Mouse (Mus musculus): ENCODE results near the gene Prtg.

Gene Prtg

GRCm38 (mm10) chr9:72889777-72890176 is 83.1 kb downstream of the Prtg start:
- H3K36me3 ChIP-seq (ENCODE audit: control insufficient read depth, insufficient read depth, low read length, poor library complexity, severe bottlenecking): no peaks in the 10 kb centered on the region
- peak; percentile 12 for DNase-seq (ENCODE audit: low read depth, low spot score)
- no peaks in the 10 kb centered on the region for H3K27me3 ChIP-seq (ENCODE audit: control insufficient read depth, insufficient read depth, low read length, poor library complexity, severe bottlenecking)

DNA sequence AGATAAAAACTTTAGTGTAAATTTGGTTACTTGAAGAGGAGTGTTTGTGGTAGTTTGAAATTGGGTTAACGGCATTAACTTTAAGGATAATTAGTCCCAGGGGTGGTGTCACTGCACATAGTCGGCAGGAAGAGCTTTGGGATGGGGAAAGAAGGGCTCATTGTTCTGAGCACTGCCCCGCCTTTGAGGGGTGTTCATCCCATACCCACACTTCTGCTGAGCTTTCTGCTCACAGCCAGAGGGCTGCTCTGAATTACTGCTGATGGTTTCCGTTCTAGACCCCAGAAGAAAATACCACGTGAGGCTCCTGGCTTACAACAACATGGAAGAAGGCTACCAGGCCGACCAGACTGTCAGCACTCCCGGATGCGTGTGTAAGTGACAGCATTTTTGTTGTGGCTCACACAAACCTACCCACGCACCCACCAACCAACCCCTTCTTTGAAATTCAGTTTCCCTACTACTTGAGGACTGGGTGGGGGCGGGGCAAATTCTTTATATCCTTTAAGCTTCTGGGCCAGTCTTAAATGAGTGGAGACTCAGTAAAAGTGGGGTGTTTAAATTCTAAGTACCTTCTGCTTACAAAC is 83.9 kb downstream of the Prtg start:
- Histone ChIP-seq H3K27me3 (ENCODE audit: control insufficient read depth, insufficient read depth, low read length, poor library complexity, severe bottlenecking) (no peaks in the 10 kb centered on the region), H3K36me3 (ENCODE audit: control insufficient read depth, insufficient read depth, low read length, poor library complexity, severe bottlenecking) (no peaks in the 10 kb centered on the region)
- DNase-seq (ENCODE audit: low read depth, low spot score): no peak

GRCm38 (mm10) chr9:72892761-72893160 is 86.1 kb downstream of the Prtg start:
- no peaks in the 10 kb centered on the region for H3K36me3 ChIP-seq (ENCODE audit: control insufficient read depth, insufficient read depth, low read length, poor library complexity, severe bottlenecking)
- H3K27me3 ChIP-seq (ENCODE audit: control insufficient read depth, insufficient read depth, low read length, poor library complexity, severe bottlenecking): no peaks in the 10 kb centered on the region
- DNase-seq (ENCODE audit: low read depth, low spot score): no peak

DNA sequence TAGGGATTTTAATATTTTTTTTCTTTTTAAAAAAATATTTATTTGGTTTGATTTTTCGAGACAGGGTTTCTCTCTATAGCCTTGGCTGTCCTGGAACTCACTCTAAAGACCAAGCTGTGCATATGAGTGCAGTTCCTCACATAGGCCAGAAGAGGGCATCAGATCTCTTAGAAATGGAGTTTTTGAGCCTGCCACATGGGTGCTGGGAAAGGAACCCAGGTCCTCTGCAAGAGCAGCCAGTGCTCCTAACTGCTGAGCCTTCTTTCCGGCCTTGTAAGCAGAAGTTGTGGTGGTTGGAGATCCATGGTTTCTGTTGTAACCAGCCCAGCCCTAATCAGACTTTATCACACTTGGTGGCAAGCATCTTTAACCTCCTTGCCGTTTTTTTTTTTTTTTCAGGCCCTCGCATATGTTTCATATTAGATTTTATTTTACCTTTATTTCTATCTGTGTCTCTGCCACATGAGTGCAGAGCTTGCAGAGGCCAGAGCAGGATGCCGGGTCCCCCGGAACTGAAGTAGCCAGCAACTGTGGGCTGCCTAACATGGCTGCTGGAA is 88.2 kb downstream of the Prtg start:
- H3K27me3 ChIP-seq (ENCODE audit: control insufficient read depth, insufficient read depth, low read length, poor library complexity, severe bottlenecking): no peaks in the 10 kb centered on the region
- no peak for DNase-seq (ENCODE audit: low read depth, low spot score)
- no peaks in the 10 kb centered on the region for H3K36me3 ChIP-seq (ENCODE audit: control insufficient read depth, insufficient read depth, low read length, poor library complexity, severe bottlenecking)

GRCm38 (mm10) chr9:72902057-72902456 is 95.4 kb downstream of the Prtg start:
- Histone ChIP-seq H3K27me3 (ENCODE audit: control insufficient read depth, insufficient read depth, low read length, poor library complexity, severe bottlenecking) (no peaks in the 10 kb centered on the region), H3K36me3 (ENCODE audit: control insufficient read depth, insufficient read depth, low read length, poor library complexity, severe bottlenecking) (no peaks in the 10 kb centered on the region)
- DNase-seq (ENCODE audit: low read depth, low spot score): no peak

DNA sequence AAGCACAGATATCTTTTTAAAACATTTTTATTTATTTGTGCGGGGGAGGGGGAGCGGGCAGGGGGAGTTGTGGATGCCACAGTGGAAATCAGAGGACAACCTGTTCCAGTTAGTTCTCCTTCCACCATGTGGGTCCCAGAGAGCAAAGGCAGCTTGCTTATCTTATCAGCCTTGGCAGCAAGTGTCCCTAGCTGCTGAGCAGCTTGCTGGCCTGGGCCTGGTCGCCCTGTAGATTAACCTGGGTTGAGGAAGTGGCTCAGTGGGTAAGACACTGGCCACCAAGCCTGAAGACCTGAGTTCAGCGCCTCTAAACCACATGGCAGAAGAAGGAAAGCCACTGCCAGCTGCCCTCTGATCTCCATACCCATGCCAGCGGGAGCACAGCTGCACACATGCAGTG is 95.9 kb downstream of the Prtg start:
- DNase-seq (ENCODE audit: low read depth, low spot score): no peak
- Histone ChIP-seq H3K27me3 (ENCODE audit: control insufficient read depth, insufficient read depth, low read length, poor library complexity, severe bottlenecking) (no peaks in the 10 kb centered on the region), H3K36me3 (ENCODE audit: control insufficient read depth, insufficient read depth, low read length, poor library complexity, severe bottlenecking) (no peaks in the 10 kb centered on the region)

- no peak for DNase-seq (ENCODE audit: low read depth, low spot score)
- Histone ChIP-seq H3K36me3 (ENCODE audit: control insufficient read depth, insufficient read depth, low read length, poor library complexity, severe bottlenecking) (no peaks in the 10 kb centered on the region), H3K27me3 (ENCODE audit: control insufficient read depth, insufficient read depth, low read length, poor library complexity, severe bottlenecking) (no peaks in the 10 kb centered on the region)
Observed at GRCm38 (mm10) chr9:72906693-72907103, 100.0 kb downstream of the Prtg start.

DNA sequence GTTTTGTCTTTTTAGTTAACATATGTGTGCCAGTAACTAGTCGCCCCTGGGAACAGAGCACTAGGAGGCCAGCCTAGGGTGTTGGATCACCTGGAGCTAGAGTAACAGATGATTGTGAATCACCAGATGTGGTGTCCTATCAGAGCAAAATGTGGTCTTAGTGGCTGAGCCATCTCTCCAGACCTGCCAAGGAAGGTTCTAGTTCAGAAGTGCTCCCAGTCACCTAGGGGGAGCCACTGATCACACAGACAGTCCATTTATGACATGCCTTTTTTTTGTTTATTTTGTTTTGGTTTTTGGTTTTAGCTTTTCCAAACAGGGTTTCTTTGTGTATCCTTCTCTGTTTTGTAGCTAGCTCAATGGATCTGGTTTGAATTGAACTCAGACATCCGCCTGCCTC is 104.7 kb downstream of the Prtg start:
- DNase-seq (ENCODE audit: low read depth, low spot score): no peak
- Histone ChIP-seq H3K36me3 (ENCODE audit: control insufficient read depth, insufficient read depth, low read length, poor library complexity, severe bottlenecking) (no peaks in the 10 kb centered on the region), H3K27me3 (ENCODE audit: control insufficient read depth, insufficient read depth, low read length, poor library complexity, severe bottlenecking) (no peaks in the 10 kb centered on the region)

- no peaks in the 10 kb centered on the region for H3K27me3 ChIP-seq (ENCODE audit: control insufficient read depth, insufficient read depth, low read length, poor library complexity, severe bottlenecking)
- DNase-seq (ENCODE audit: low read depth, low spot score): no peak
- H3K36me3 ChIP-seq (ENCODE audit: control insufficient read depth, insufficient read depth, low read length, poor library complexity, severe bottlenecking): no peaks in the 10 kb centered on the region
Observed at GRCm38 (mm10) chr9:72913551-72913950, 106.9 kb downstream of the Prtg start.

GRCm38 (mm10) chr9:72915728-72916127 is 109.1 kb downstream of the Prtg start:
- Histone ChIP-seq H3K36me3 (ENCODE audit: control insufficient read depth, insufficient read depth, low read length, poor library complexity, severe bottlenecking) (no peaks in the 10 kb centered on the region), H3K27me3 (ENCODE audit: control insufficient read depth, insufficient read depth, low read length, poor library complexity, severe bottlenecking) (no peaks in the 10 kb centered on the region)
- peak; percentile 14 for DNase-seq (ENCODE audit: low read depth, low spot score)

- no peaks in the 10 kb centered on the region for H3K36me3 ChIP-seq (ENCODE audit: control insufficient read depth, insufficient read depth, low read length, poor library complexity, severe bottlenecking)
- H3K27me3 ChIP-seq (ENCODE audit: control insufficient read depth, insufficient read depth, low read length, poor library complexity, severe bottlenecking): no peaks in the 10 kb centered on the region
- no peak for DNase-seq (ENCODE audit: low read depth, low spot score)
Observed at GRCm38 (mm10) chr9:72923068-72923467, 116.4 kb downstream of the Prtg start.

- no peak for DNase-seq (ENCODE audit: low read depth, low spot score)
- H3K36me3 ChIP-seq (ENCODE audit: control insufficient read depth, insufficient read depth, low read length, poor library complexity, severe bottlenecking): no peaks in the 10 kb centered on the region
- no peaks in the 10 kb centered on the region for H3K27me3 ChIP-seq (ENCODE audit: control insufficient read depth, insufficient read depth, low read length, poor library complexity, severe bottlenecking)
Observed at GRCm38 (mm10) chr9:72925021-72925934, 118.6 kb downstream of the Prtg start, which contains the start of gene Pygo1. Gene Pygo1, plus strand, starts transcription at chr9:72925645.

GRCm38 (mm10) chr9:72925935-72926258 is 119.2 kb downstream of the Prtg start:
- no peaks in the 10 kb centered on the region for H3K27me3 ChIP-seq (ENCODE audit: control insufficient read depth, insufficient read depth, low read length, poor library complexity, severe bottlenecking)
- DNase-seq (ENCODE audit: low read depth, low spot score): no peak
- H3K36me3 ChIP-seq (ENCODE audit: control insufficient read depth, insufficient read depth, low read length, poor library complexity, severe bottlenecking): no peaks in the 10 kb centered on the region

- DNase-seq (ENCODE audit: low read depth, low spot score): no peak
- Histone ChIP-seq H3K36me3 (ENCODE audit: control insufficient read depth, insufficient read depth, low read length, poor library complexity, severe bottlenecking) (no peaks in the 10 kb centered on the region), H3K27me3 (ENCODE audit: control insufficient read depth, insufficient read depth, low read length, poor library complexity, severe bottlenecking) (no peaks in the 10 kb centered on the region; the same call in 1 of the 2 replicates)
Observed at GRCm38 (mm10) chr9:72931166-72931790, 124.6 kb downstream of the Prtg start.

DNA sequence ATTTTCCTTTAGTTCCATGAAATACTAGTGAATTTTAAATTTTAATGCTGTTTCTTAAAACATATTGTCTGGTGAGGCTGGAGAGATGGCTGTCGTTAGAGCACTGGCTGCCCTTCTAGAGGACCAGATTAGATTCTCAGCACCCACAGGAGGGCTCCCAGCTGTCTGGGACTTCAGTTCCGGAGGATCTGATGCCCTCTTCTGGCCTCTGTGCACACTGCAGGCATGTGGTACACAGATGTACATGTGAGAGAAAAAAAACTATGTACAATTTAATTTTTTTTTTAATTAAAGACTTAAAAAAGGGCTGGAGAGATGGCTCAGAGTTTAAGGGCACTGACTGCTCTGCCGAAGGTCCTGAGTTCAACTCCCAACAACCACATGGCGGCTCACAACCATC is 128.6 kb downstream of the Prtg start:
- DNase-seq (ENCODE audit: low read depth, low spot score): no peak
- Histone ChIP-seq H3K36me3 (ENCODE audit: control insufficient read depth, insufficient read depth, low read length, poor library complexity, severe bottlenecking) (no peaks in the 10 kb centered on the region), H3K27me3 (ENCODE audit: control insufficient read depth, insufficient read depth, low read length, poor library complexity, severe bottlenecking) (no peaks in the 10 kb centered on the region; the same call in 1 of the 2 replicates)

All from splenic B cell, adult 2 months (primary cell).